Mouse (Mus musculus): Measurements from ENCODE around the gene Pparg. TPM values are rescaled to one million over a fixed set of nuclear protein-coding genes. Genes with fewer than 3 reads are reported as not detected.

The Pparg gene
- polyA plus RNA-seq, 1 experiment from 2014 or later: 2.0 TPM

- H3K9me3 ChIP-seq (replicated peaks): no peaks in the 10 kb centered on the region
These were observed 132.3 kb downstream of the Pparg start for GRCm38 (mm10) chr6:115492952-115493613.

GRCm38 (mm10) chr6:115493824-115494223, 133.1 kb downstream of the Pparg start:
- no peak overlapping the region for H3K4me2 ChIP-seq
- H3K4me1 ChIP-seq (replicated peaks): no peaks in the 10 kb centered on the region
- H3K36me3 ChIP-seq: no peaks in the 10 kb centered on the region
- H3K9me3 ChIP-seq (replicated peaks): no peaks in the 10 kb centered on the region
- no peak for ATAC-seq (ENCODE audit: insufficient number of reproducible peaks, low FRiP score)
- no peak overlapping the region for H3K27ac ChIP-seq (ENCODE audit: poor library complexity, severe bottlenecking)
- no peaks in the 10 kb centered on the region for H3K27me3 ChIP-seq (replicated peaks)
- H3K4me3 ChIP-seq: no peak overlapping the region
- no peak overlapping the region for H3K9ac ChIP-seq

More at GRCm38 (mm10) chr6:115492952-115493613, 132.3 kb downstream of the Pparg start:
- Histone ChIP-seq H3K27ac (ENCODE audit: poor library complexity, severe bottlenecking) (no peak overlapping the region), H3K4me2 (no peak overlapping the region), H3K4me1 (replicated peaks) (no peaks in the 10 kb centered on the region), H3K9ac (no peak overlapping the region), H3K36me3 (no peaks in the 10 kb centered on the region), H3K27me3 (replicated peaks) (no peaks in the 10 kb centered on the region), H3K4me3 (no peak overlapping the region)
- ATAC-seq (ENCODE audit: insufficient number of reproducible peaks, low FRiP score): no peak
- 50% methylated on average over 11 of the region's 11 CpGs for WGBS

- Histone ChIP-seq H3K4me1 (replicated peaks) (peaks cover 14% of the 10 kb centered on the region), H3K27ac (ENCODE audit: poor library complexity, severe bottlenecking) (no peak overlapping the region), H3K27me3 (replicated peaks) (0 out of 2 replicates have a peak, but pooled peaks cover 4% of the 10 kb centered on the region), H3K9me3 (replicated peaks) (no peaks in the 10 kb centered on the region), H3K36me3 (no peaks in the 10 kb centered on the region), H3K4me2 (no peak overlapping the region), H3K4me3 (no peak overlapping the region), H3K9ac (no peak overlapping the region)
- no peak for ATAC-seq (ENCODE audit: insufficient number of reproducible peaks, low FRiP score)
- WGBS: 73% methylated on average over 14 of the region's 14 CpGs
These were observed 138.8 kb downstream of the Pparg start for GRCm38 (mm10) chr6:115499540-115499939.

- no peak overlapping the region for H3K9ac ChIP-seq
- 83% methylated on average over 10 of the region's 10 CpGs for WGBS
- H3K4me2 ChIP-seq: no peak overlapping the region
- H3K4me3 ChIP-seq: no peak overlapping the region
- 0 out of 2 replicates have a peak, but pooled peaks cover 4% of the 10 kb centered on the region for H3K27me3 ChIP-seq (replicated peaks)
- peaks cover 14% of the 10 kb centered on the region for H3K4me1 ChIP-seq (replicated peaks)
- ATAC-seq (ENCODE audit: insufficient number of reproducible peaks, low FRiP score): no peak
- no peaks in the 10 kb centered on the region for H3K9me3 ChIP-seq (replicated peaks)
- no peaks in the 10 kb centered on the region for H3K36me3 ChIP-seq
- H3K27ac ChIP-seq (ENCODE audit: poor library complexity, severe bottlenecking): no peak overlapping the region
These were observed 139.5 kb downstream of the Pparg start for GRCm38 (mm10) chr6:115500234-115500633.

GRCm38 (mm10) chr6:115501131-115501530, 140.4 kb downstream of the Pparg start:
- no peaks in the 10 kb centered on the region for H3K9me3 ChIP-seq (replicated peaks)
- H3K4me1 ChIP-seq (replicated peaks): peaks cover 14% of the 10 kb centered on the region
- 0 out of 2 replicates have a peak, but pooled peaks cover 4% of the 10 kb centered on the region for H3K27me3 ChIP-seq (replicated peaks)
- no peak overlapping the region for H3K4me2 ChIP-seq
- H3K9ac ChIP-seq: no peak overlapping the region
- H3K36me3 ChIP-seq: no peaks in the 10 kb centered on the region
- H3K4me3 ChIP-seq: no peak overlapping the region
- H3K27ac ChIP-seq (ENCODE audit: poor library complexity, severe bottlenecking): no peak overlapping the region
- no peak for ATAC-seq (ENCODE audit: insufficient number of reproducible peaks, low FRiP score)
- WGBS: 19% methylated on average over 3 of the region's 3 CpGs

- H3K9me3 ChIP-seq (replicated peaks): no peaks in the 10 kb centered on the region
- H3K4me1 ChIP-seq (replicated peaks): peaks cover 14% of the 10 kb centered on the region
- H3K4me2 ChIP-seq: no peak overlapping the region
- H3K27me3 ChIP-seq (replicated peaks): 0 out of 2 replicates have a peak, but pooled peaks cover 4% of the 10 kb centered on the region
- no peak for ATAC-seq (ENCODE audit: insufficient number of reproducible peaks, low FRiP score)
- 95% methylated on average over 4 of the region's 4 CpGs for WGBS
- no peak overlapping the region for H3K27ac ChIP-seq (ENCODE audit: poor library complexity, severe bottlenecking)
- no peak overlapping the region for H3K9ac ChIP-seq
- H3K4me3 ChIP-seq: no peak overlapping the region
- H3K36me3 ChIP-seq: no peaks in the 10 kb centered on the region
These were observed 142.3 kb downstream of the Pparg start for GRCm38 (mm10) chr6:115503038-115503437.

GRCm38 (mm10) chr6:115503549-115504159, 142.9 kb downstream of the Pparg start:
- WGBS: 56% methylated on average over 10 of the region's 10 CpGs
- ATAC-seq (ENCODE audit: insufficient number of reproducible peaks, low FRiP score): no peak
- no peak overlapping the region for H3K9ac ChIP-seq

GRCm38 (mm10) chr6:115504160-115504558, 143.4 kb downstream of the Pparg start:
- peaks cover 14% of the 10 kb centered on the region for H3K4me1 ChIP-seq (replicated peaks)
- no peak overlapping the region for H3K27ac ChIP-seq (ENCODE audit: poor library complexity, severe bottlenecking)
- no peaks in the 10 kb centered on the region for H3K36me3 ChIP-seq
- H3K4me3 ChIP-seq: no peak overlapping the region
- H3K4me2 ChIP-seq: no peak overlapping the region
- no peak overlapping the region for H3K9ac ChIP-seq
- H3K27me3 ChIP-seq (replicated peaks): 0 out of 2 replicates have a peak, but pooled peaks cover 4% of the 10 kb centered on the region
- ATAC-seq (ENCODE audit: insufficient number of reproducible peaks, low FRiP score): no peak
- WGBS: 59% methylated on average over 3 of the region's 3 CpGs
- H3K9me3 ChIP-seq (replicated peaks): peaks cover 8% of the 10 kb centered on the region; the same call in 1 of the 2 replicates

More at GRCm38 (mm10) chr6:115503549-115504159, 142.9 kb downstream of the Pparg start:
- Histone ChIP-seq H3K27ac (ENCODE audit: poor library complexity, severe bottlenecking) (no peak overlapping the region), H3K27me3 (replicated peaks) (0 out of 2 replicates have a peak, but pooled peaks cover 4% of the 10 kb centered on the region), H3K4me1 (replicated peaks) (peaks cover 14% of the 10 kb centered on the region), H3K36me3 (no peaks in the 10 kb centered on the region), H3K4me3 (no peak overlapping the region), H3K9me3 (replicated peaks) (peaks cover 4% of the 10 kb centered on the region; the same call in 1 of the 2 replicates), H3K4me2 (no peak overlapping the region)

- Histone ChIP-seq H3K9ac (no peak overlapping the region), H3K36me3 (no peaks in the 10 kb centered on the region), H3K9me3 (replicated peaks) (peaks cover 8% of the 10 kb centered on the region; the same call in 1 of the 2 replicates), H3K4me2 (no peak overlapping the region), H3K27me3 (replicated peaks) (0 out of 2 replicates have a peak, but pooled peaks cover 3% of the 10 kb centered on the region), H3K27ac (ENCODE audit: poor library complexity, severe bottlenecking) (no peak overlapping the region), H3K4me1 (replicated peaks) (peaks cover 14% of the 10 kb centered on the region), H3K4me3 (no peak overlapping the region)
- ATAC-seq (ENCODE audit: insufficient number of reproducible peaks, low FRiP score): no peak
- WGBS: 68% methylated on average over 5 of the region's 5 CpGs
These were observed 144.2 kb downstream of the Pparg start for GRCm38 (mm10) chr6:115504915-115505314.

GRCm38 (mm10) chr6:115506425-115506824, 145.7 kb downstream of the Pparg start:
- H3K27ac ChIP-seq (ENCODE audit: poor library complexity, severe bottlenecking): no peak overlapping the region
- no peak for ATAC-seq (ENCODE audit: insufficient number of reproducible peaks, low FRiP score)
- peaks cover 6% of the 10 kb centered on the region for H3K4me1 ChIP-seq (replicated peaks)
- H3K36me3 ChIP-seq: no peaks in the 10 kb centered on the region
- 85% methylated on average over 1 of the region's 1 CpGs for WGBS
- H3K9ac ChIP-seq: no peak overlapping the region
- H3K4me2 ChIP-seq: no peak overlapping the region
- H3K27me3 ChIP-seq (replicated peaks): no peaks in the 10 kb centered on the region
- no peak overlapping the region for H3K4me3 ChIP-seq
- peaks cover 8% of the 10 kb centered on the region; the same call in 1 of the 2 replicates for H3K9me3 ChIP-seq (replicated peaks)

- no peak overlapping the region for H3K4me2 ChIP-seq
- H3K4me3 ChIP-seq: no peak overlapping the region
- peaks cover 8% of the 10 kb centered on the region; the same call in 1 of the 2 replicates for H3K9me3 ChIP-seq (replicated peaks)
- 0 out of 2 replicates have a peak, but pooled peaks cover 5% of the 10 kb centered on the region for H3K27me3 ChIP-seq (replicated peaks)
- no peak overlapping the region for H3K27ac ChIP-seq (ENCODE audit: poor library complexity, severe bottlenecking)
- no peak overlapping the region for H3K9ac ChIP-seq
- 85% methylated on average over 3 of the region's 3 CpGs for WGBS
- no peaks in the 10 kb centered on the region for H3K36me3 ChIP-seq
- H3K4me1 ChIP-seq (replicated peaks): no peaks in the 10 kb centered on the region; the same call in 1 of the 2 replicates
- ATAC-seq (ENCODE audit: insufficient number of reproducible peaks, low FRiP score): no peak
These were observed 150.7 kb downstream of the Pparg start for GRCm38 (mm10) chr6:115511447-115511846.
